Mouse (Mus musculus) liver, postnatal 0 days (tissue): ENCODE measurements around the gene Gm47969.

ENCODE experiments used
- CTCF ChIP-seq: sonication (generic); IDR thresholded peaks from 2 replicates; pipeline ENCODE4 v1.5.1; 2016; ENCODE audit warnings: antibody characterized with exemption, low read depth
- EP300 ChIP-seq: IDR thresholded peaks from 2 replicates; pipeline ENCODE4 v1.6.1; 2016; ENCODE audit warnings: antibody characterized with exemption, low read depth, mild to moderate bottlenecking

GRCm38 (mm10) chr1:83059278-83059677 lies 14.5 kb downstream of the Gm47969 start, which contains the start of gene A030005K14Rik:
- no peak for TF ChIP-seq CTCF
- TF ChIP-seq EP300: no peak
